Mouse (Mus musculus) C2C12 (cell line): Measurements from ENCODE around the gene Tsr1.

Experiments
- CTCF ChIP-seq: IDR thresholded peaks from one replicate; pipeline ENCODE4 v1.5.1; 2011; ENCODE audit not compliant: control insufficient read depth, insufficient read depth, insufficient read length
- MAX ChIP-seq: IDR thresholded peaks from one replicate; pipeline ENCODE4 v1.6.1; 2011; ENCODE audit warnings: mild to moderate bottlenecking, control low read depth
- USF1 ChIP-seq: IDR thresholded peaks from one replicate; pipeline ENCODE4 v1.6.1; 2011; ENCODE audit warnings: low read depth, mild to moderate bottlenecking, control low read depth, moderate library complexity

- TF ChIP-seq CTCF (no peak), MAX (no peak), USF1 (no peak)
These were observed 21.1 kb upstream of the Tsr1 start for GRCm38 (mm10) chr11:74876801-74877200.
